Mouse (Mus musculus): ENCODE data around the gene Hivep2. TPM values are rescaled to one million over a fixed set of nuclear protein-coding genes. Genes with fewer than 3 reads are reported as not detected.

Hivep2 gene
- polyA plus RNA-seq, 1 experiment from 2014 or later = 10.7 TPM

DNA sequence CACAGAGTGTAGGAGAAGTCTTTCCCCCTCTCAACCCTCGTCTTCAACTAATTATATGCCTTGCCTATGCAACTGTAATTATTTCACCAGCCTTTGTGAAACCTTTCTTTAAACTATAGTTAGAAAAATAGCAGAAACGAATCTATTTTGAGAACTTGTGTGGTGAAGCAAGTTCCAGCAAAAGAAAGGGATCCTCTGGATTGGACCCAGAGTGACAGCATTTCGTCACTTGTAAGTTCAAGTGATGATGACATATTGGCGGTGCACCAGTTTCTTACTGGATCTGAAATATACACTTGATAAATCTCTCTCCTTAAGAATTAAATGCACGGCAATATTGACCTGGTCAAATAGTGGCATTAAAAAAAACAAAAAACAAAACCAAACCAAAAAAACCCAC lies 136.1 kb downstream of the Hivep2 start:
- no peak for ATAC-seq (ENCODE audit: low FRiP score, low read depth)
- H3K9ac ChIP-seq = no peak overlapping the region
- H3K36me3 ChIP-seq = no peaks in the 10 kb centered on the region
- no peak overlapping the region for H3K27ac ChIP-seq (replicated peaks)
- no peak overlapping the region for H3K4me3 ChIP-seq
- H3K27me3 ChIP-seq = no peaks in the 10 kb centered on the region
- no peaks in the 10 kb centered on the region for H3K9me3 ChIP-seq
- no peaks in the 10 kb centered on the region for H3K4me1 ChIP-seq (replicated peaks)
- 93% methylated on average over 5 of the region's 5 CpGs for WGBS
- no peak overlapping the region for H3K4me2 ChIP-seq

DNA sequence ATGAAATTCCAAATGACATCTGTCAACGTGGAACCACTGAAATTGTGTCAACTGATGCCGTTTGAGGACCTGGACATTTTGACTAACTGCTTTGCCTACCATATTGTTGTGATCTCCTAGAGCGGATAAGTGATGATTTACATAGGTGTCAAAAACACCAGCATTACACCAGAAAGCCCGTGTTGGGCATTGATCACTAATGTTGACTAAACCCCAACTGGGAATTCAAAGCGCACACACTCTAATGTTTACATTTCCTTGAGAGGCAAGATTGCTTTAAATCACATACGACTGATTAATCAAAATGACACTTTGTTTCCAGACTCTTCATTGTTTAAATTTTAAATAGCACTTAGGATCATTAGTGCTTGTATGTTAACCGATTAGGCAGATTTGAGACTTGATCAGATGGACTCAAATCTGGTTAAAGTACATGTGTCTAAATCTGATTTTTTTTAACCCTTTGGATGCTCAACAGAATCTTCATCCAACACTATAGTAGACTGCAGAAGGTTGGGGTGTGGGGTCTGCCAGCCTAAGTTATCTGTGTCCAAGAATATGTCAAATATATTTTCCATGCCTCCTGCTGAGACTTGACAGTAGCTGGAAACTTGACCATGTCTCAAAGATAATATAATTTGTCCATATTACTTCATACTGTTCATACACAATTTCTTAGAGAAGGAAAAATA lies 142.3 kb downstream of the Hivep2 start:
- H3K4me1 ChIP-seq (replicated peaks) = no peaks in the 10 kb centered on the region
- 71% methylated on average over 7 of the region's 7 CpGs for WGBS
- no peak overlapping the region for H3K4me3 ChIP-seq
- no peaks in the 10 kb centered on the region for H3K36me3 ChIP-seq
- no peaks in the 10 kb centered on the region for H3K27me3 ChIP-seq
- no peak overlapping the region for H3K4me2 ChIP-seq
- no peak overlapping the region for H3K27ac ChIP-seq (replicated peaks)
- no peak overlapping the region for H3K9ac ChIP-seq
- H3K9me3 ChIP-seq = no peaks in the 10 kb centered on the region
- no peak for ATAC-seq (ENCODE audit: low FRiP score, low read depth)

DNA sequence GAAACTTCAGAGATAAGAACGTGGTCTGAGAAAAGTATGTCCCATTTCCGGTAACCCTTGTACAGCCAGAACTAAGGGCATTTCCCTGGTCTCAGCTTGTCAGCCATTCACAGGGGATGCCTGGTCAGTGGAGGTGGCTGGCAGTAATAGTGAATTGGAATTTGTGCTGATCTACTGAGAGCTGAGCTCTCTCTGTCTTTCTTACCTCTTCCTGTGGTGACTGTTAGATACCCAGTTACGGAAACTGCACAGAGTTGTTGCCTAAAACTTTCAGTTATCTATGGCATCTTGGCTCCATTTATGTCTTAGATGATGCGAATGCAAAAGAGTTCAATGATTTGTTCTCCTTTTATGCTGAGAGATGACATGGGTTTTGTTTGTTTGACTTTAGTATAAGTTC lies 150.0 kb downstream of the Hivep2 start:
- H3K4me1 ChIP-seq (replicated peaks) = no peaks in the 10 kb centered on the region
- H3K9me3 ChIP-seq = no peaks in the 10 kb centered on the region
- H3K36me3 ChIP-seq = no peaks in the 10 kb centered on the region
- no peak overlapping the region for H3K4me2 ChIP-seq
- WGBS = 88% methylated on average over 4 of the region's 4 CpGs
- no peak overlapping the region for H3K4me3 ChIP-seq
- H3K27ac ChIP-seq (replicated peaks) = no peak overlapping the region
- ATAC-seq (ENCODE audit: low FRiP score, low read depth) = no peak
- no peaks in the 10 kb centered on the region for H3K27me3 ChIP-seq
- no peak overlapping the region for H3K9ac ChIP-seq

DNA sequence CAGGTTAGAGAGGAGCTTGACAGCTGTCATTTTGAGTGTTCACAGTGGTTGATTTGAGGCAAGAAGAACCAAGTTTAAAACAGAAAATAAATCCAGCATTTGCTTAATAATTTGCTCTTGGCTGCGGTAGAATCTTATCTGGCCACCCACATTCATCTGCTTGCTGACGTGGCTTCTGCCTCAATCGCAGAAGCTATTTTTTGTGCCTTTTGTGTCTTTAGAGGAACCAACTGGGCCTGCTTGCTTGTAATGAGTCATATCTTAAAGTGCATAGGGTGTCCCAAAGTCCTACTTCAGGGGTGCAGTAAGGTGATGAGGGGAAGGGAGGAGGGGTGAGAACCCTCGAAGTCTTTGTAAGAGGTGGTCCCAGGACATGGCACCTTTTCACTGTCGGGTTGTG lies 151.1 kb downstream of the Hivep2 start:
- H3K9ac ChIP-seq = no peak overlapping the region
- no peaks in the 10 kb centered on the region for H3K9me3 ChIP-seq
- 92% methylated on average over 5 of the region's 5 CpGs for WGBS
- H3K36me3 ChIP-seq = no peaks in the 10 kb centered on the region
- H3K27ac ChIP-seq (replicated peaks) = no peak overlapping the region
- H3K4me2 ChIP-seq = no peak overlapping the region
- H3K4me1 ChIP-seq (replicated peaks) = no peaks in the 10 kb centered on the region
- ATAC-seq (ENCODE audit: low FRiP score, low read depth) = no peak
- H3K27me3 ChIP-seq = no peaks in the 10 kb centered on the region
- H3K4me3 ChIP-seq = no peak overlapping the region

DNA sequence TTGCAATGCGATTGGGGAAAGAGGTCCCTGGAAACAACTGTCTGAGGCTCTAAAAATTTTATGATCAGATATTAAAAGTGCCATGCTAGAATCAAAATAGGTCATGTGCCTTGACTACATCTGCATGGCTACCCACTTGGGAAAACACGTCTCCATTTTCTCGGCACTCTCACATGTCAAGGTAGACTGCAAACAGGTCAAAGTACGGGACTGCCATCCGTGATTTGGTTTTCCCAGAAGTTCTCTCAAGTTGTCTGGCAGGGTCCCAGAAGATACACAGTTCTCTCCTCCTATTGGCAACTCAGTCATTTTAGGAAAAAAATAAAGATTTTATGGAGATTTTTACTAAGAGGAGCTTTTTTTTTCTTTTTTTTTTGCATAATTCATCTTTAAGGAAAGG lies 153.3 kb downstream of the Hivep2 start:
- H3K4me3 ChIP-seq = no peak overlapping the region
- H3K27ac ChIP-seq (replicated peaks) = no peak overlapping the region
- H3K9me3 ChIP-seq = no peaks in the 10 kb centered on the region
- no peaks in the 10 kb centered on the region for H3K36me3 ChIP-seq
- H3K4me1 ChIP-seq (replicated peaks) = no peaks in the 10 kb centered on the region
- H3K4me2 ChIP-seq = no peak overlapping the region
- no peak overlapping the region for H3K9ac ChIP-seq
- no peak for ATAC-seq (ENCODE audit: low FRiP score, low read depth)
- no peaks in the 10 kb centered on the region for H3K27me3 ChIP-seq
- 93% methylated on average over 5 of the region's 5 CpGs for WGBS

DNA sequence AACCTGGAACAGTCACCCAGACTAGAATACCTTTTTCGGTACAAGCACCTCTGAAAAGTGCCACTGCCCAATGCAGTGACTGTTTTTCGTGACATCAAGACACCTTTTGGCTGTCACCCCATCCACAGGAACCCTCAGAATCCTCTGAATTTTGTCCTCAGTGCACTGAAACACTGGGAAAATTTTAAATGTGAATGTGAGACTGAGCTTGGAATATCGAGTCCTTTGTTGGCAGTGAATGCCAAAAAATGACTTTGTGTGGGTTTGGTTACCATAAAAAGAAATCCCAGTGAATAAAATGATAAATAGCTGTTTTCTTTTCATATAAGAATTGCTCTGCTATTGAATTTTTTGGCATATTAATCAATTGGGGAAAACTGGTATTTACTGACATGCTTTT lies 154.6 kb downstream of the Hivep2 start:
- H3K27me3 ChIP-seq = no peaks in the 10 kb centered on the region
- no peak overlapping the region for H3K27ac ChIP-seq (replicated peaks)
- no peak overlapping the region for H3K4me2 ChIP-seq
- H3K4me3 ChIP-seq = no peak overlapping the region
- H3K4me1 ChIP-seq (replicated peaks) = no peaks in the 10 kb centered on the region
- WGBS = 93% methylated on average over 3 of the region's 3 CpGs
- no peaks in the 10 kb centered on the region for H3K36me3 ChIP-seq
- no peaks in the 10 kb centered on the region for H3K9me3 ChIP-seq
- H3K9ac ChIP-seq = no peak overlapping the region
- no peak for ATAC-seq (ENCODE audit: low FRiP score, low read depth)

DNA sequence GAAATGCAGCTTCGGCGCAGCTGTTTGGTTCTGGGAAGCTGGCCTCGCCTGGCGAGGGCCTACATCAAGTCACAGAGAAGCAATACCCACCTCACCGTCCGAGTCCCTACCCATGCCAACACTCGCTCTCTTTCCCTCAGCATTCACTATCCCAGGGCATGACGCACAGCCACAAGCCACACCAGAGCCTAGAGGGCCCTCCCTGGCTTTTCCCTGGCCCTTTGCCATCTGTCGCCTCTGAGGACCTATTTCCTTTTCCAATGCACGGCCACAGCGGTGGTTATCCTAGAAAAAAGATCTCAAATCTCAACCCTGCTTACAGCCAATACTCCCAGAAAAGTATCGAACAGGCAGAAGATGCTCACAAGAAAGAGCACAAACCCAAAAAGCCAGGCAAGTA lies 162.0 kb downstream of the Hivep2 start:
- Histone ChIP-seq H3K27me3 (no peaks in the 10 kb centered on the region), H3K36me3 (peaks cover 30% of the 10 kb centered on the region), H3K4me3 (no peak overlapping the region), H3K9ac (no peak overlapping the region), H3K4me1 (replicated peaks) (no peaks in the 10 kb centered on the region), H3K27ac (replicated peaks) (no peak overlapping the region), H3K9me3 (no peaks in the 10 kb centered on the region), H3K4me2 (no peak overlapping the region)
- no peak for ATAC-seq (ENCODE audit: low FRiP score, low read depth)
- WGBS = 94% methylated on average over 12 of the region's 12 CpGs

DNA sequence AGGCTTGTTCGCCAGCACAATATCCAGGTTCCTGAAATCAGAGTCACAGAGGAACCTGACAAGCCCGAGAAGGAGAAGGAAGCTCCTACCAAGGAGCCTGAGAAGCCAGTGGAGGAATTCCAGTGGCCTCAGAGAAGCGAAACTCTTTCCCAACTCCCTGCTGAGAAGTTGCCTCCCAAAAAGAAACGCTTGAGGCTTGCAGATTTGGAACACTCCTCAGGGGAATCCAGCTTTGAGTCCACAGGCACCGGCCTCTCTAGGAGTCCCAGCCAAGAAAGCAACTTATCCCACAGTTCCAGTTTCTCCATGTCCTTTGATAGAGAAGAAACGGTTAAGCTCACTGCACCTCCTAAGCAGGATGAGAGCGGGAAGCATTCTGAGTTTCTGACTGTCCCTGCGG lies 164.4 kb downstream of the Hivep2 start:
- Histone ChIP-seq H3K4me1 (replicated peaks) (no peaks in the 10 kb centered on the region), H3K27ac (replicated peaks) (no peak overlapping the region), H3K36me3 (peaks cover 30% of the 10 kb centered on the region), H3K9me3 (no peaks in the 10 kb centered on the region), H3K4me3 (no peak overlapping the region), H3K27me3 (no peaks in the 10 kb centered on the region), H3K4me2 (no peak overlapping the region), H3K9ac (no peak overlapping the region)
- no peak for ATAC-seq (ENCODE audit: low FRiP score, low read depth)
- 73% methylated on average over 8 of the region's 8 CpGs for WGBS

DNA sequence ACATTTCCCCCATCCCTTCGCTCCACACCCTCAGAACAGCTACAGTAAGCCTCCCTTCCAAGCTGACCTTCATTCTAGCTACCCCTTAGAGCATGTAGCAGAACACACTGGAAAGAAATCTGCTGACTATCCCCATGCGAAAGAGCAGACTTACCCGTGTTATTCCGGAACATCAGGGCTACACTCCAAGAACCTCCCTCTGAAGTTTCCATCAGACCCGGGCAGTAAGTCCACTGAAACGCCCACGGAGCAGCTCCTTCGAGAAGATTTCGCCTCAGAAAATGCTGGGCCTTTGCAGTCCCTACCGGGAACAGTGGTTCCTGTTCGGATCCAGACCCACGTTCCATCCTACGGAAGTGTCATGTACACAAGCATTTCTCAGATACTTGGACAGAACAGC lies 165.4 kb downstream of the Hivep2 start:
- 96% methylated on average over 13 of the region's 13 CpGs for WGBS
- Histone ChIP-seq H3K9ac (no peak overlapping the region), H3K27me3 (no peaks in the 10 kb centered on the region), H3K4me3 (no peak overlapping the region), H3K4me1 (replicated peaks) (no peaks in the 10 kb centered on the region), H3K36me3 (peaks cover 30% of the 10 kb centered on the region), H3K27ac (replicated peaks) (no peak overlapping the region), H3K4me2 (no peak overlapping the region), H3K9me3 (no peaks in the 10 kb centered on the region)
- ATAC-seq (ENCODE audit: low FRiP score, low read depth) = no peak

DNA sequence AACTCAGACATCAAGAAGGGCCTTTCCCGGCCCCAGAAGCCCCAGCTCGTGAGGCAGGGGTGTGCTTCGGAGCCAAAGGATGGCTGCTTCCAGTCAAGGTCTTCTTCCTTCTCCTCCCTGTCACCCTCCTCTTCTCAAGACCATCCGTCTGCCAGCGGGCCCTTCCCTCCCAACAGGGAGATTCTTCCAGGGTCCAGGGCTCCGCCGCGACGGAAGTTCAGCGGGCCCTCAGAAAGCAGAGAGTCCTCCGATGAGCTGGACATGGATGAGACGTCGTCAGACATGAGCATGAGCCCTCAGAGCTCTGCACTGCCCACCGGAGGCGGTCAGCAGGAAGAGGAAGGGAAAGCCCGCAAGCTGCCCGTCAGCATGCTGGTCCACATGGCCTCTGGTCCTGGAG lies 166.2 kb downstream of the Hivep2 start:
- H3K4me2 ChIP-seq = no peak overlapping the region
- no peaks in the 10 kb centered on the region for H3K9me3 ChIP-seq
- H3K27ac ChIP-seq (replicated peaks) = no peak overlapping the region
- peaks cover 30% of the 10 kb centered on the region for H3K36me3 ChIP-seq
- H3K9ac ChIP-seq = no peak overlapping the region
- no peak overlapping the region for H3K4me3 ChIP-seq
- no peak for ATAC-seq (ENCODE audit: low FRiP score, low read depth)
- WGBS = 89% methylated on average over 17 of the region's 17 CpGs
- H3K4me1 ChIP-seq (replicated peaks) = no peaks in the 10 kb centered on the region
- H3K27me3 ChIP-seq = no peaks in the 10 kb centered on the region

DNA sequence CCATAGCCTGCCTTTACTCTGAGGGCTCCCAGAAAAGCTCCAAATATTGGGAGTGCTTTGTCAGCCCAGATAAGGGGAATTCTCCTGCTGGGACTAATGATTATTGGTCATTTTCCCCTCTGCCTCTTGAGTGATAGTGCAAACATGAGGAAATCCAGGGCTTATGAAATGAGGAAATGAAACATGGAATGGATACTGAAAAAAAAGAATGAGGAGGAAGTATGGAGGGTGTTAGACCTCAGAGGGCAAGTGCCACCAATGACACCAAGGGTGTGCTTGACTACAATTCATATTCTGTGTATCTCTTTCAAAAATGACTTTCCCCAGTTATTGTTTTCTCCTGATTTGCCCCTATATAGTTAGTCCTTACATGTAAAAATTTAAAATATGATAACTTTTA lies 167.1 kb downstream of the Hivep2 start:
- Histone ChIP-seq H3K9ac (no peak overlapping the region), H3K27me3 (no peaks in the 10 kb centered on the region), H3K27ac (replicated peaks) (no peak overlapping the region), H3K9me3 (no peaks in the 10 kb centered on the region), H3K4me1 (replicated peaks) (no peaks in the 10 kb centered on the region), H3K4me3 (no peak overlapping the region), H3K4me2 (no peak overlapping the region), H3K36me3 (peaks cover 28% of the 10 kb centered on the region)
- no peak for ATAC-seq (ENCODE audit: low FRiP score, low read depth)

DNA sequence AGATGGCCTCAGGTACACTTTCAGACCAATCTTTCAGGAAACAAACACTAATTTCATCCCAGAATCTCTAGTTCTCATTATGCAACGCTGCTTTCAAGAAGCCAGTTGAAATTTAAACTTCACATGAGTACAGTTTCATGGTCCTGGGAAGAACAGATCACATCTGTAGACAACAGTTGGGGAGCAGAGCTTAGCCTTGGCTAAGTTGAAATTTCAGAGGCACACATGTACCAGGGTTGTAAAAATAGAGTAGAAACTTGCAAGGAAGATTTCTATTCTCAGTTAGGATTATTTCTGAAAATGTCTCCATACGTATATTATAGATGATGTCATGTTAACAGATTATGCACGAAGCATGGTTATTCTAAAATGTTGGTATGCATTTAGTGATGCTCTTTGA lies 172.8 kb downstream of the Hivep2 start:
- H3K4me1 ChIP-seq (replicated peaks) = no peaks in the 10 kb centered on the region
- H3K27me3 ChIP-seq = no peaks in the 10 kb centered on the region
- no peak overlapping the region for H3K9ac ChIP-seq
- no peak overlapping the region for H3K4me2 ChIP-seq
- no peaks in the 10 kb centered on the region for H3K9me3 ChIP-seq
- ATAC-seq (ENCODE audit: low FRiP score, low read depth) = no peak
- no peak overlapping the region for H3K27ac ChIP-seq (replicated peaks)
- H3K4me3 ChIP-seq = no peak overlapping the region
- H3K36me3 ChIP-seq = peaks cover 16% of the 10 kb centered on the region; the same call in 1 of the 2 replicates
- 91% methylated on average over 3 of the region's 3 CpGs for WGBS

DNA sequence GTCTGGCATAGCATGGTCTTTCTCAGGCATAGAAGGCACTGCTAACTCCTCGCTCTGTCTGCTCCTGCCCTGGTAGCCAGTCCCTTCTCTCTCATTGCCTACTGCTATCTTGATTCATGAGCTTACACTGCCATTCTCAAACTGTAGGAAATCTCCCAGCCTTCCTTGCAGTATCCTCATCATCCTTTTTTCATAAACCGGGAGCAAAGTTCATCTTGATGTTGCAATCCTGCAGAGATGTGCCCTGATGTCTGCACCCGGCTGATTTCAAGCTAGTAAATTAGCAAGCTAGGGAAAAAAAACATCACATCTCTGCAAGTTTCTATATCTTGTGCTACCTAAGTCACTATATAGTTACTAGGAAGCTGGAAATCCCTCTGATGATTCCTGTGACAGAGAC lies 179.0 kb downstream of the Hivep2 start:
- Histone ChIP-seq H3K27ac (replicated peaks) (no peak overlapping the region), H3K4me1 (replicated peaks) (no peaks in the 10 kb centered on the region), H3K36me3 (peaks cover 41% of the 10 kb centered on the region), H3K27me3 (no peaks in the 10 kb centered on the region), H3K4me2 (no peak overlapping the region), H3K4me3 (no peak overlapping the region), H3K9me3 (no peaks in the 10 kb centered on the region), H3K9ac (no peak overlapping the region)
- no peak for ATAC-seq (ENCODE audit: low FRiP score, low read depth)
- 91% methylated on average over 3 of the region's 3 CpGs for WGBS

Measured in hindbrain, embryonic 15.5 days (tissue).